Mouse (Mus musculus): ENCODE measurements around the gene Runx3. TPM values are rescaled to one million over a fixed set of nuclear protein-coding genes. Genes with fewer than 3 reads are reported as not detected.
"Not testable (repeated sequence)": the region's sequence is repeated elsewhere in the genome, so short reads cannot be mapped to it uniquely, and the experiment has no call there.

The Runx3 gene
- polyA plus RNA-seq, 1 experiment = 4.4 TPM

DNA sequence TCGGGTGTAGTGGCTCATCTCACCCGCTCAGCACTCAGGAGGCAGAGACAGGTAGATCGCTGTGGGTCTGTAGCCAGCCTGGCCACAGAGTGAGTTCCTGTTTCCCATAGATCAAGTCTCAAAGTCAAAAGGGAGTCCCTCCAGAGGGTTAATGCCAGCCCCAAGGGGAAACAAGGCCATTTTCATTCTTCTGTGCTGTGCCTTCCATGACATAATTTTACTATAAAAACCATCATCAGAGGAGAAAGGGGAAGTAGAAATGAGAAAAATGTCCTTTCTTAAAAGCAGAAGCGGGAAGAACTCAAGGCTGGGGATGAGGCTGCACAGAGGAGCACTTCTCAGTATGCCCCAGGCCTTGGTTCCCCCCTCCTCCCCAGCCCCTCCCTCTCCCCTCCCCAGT is 61.4 kb downstream of the Runx3 start:
- TF ChIP-seq POLR2A (IDR thresholded peaks at IDR 0.05; ENCODE audit: low read depth, low read length) (no peak), CTCF (IDR thresholded peaks at IDR 0.05; ENCODE audit: borderline replicate concordance, insufficient read depth, low read length) (no peak)
- H3K4me3 ChIP-seq (ENCODE audit: insufficient read depth, low read length) = no peak overlapping the region
- H3K27ac ChIP-seq (ENCODE audit: insufficient read depth, low read length) = no peak overlapping the region
- no peaks in the 10 kb centered on the region for H3K4me1 ChIP-seq (ENCODE audit: control insufficient read depth, insufficient read depth, low read length)

DNA sequence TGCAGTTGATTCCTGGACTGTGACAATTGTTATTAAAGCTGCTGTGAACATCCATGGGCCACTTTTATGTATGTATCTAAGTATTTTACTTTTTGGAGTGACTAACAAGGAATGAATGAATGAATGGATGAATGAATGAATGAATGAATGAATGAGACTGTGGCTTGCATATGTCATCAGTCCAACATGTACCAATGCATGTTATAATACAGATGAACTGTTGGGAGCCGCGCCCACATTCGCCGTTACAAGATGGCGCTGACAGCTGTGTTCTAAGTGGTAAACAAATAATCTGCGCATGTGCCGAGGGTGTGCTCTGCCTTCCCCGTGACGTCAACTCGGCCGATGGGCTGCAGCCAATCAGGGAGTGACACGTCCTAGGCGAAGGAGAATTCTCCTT is 63.8 kb downstream of the Runx3 start:
- H3K4me1 ChIP-seq (ENCODE audit: control insufficient read depth, insufficient read depth, low read length); H3K27ac ChIP-seq (ENCODE audit: insufficient read depth, low read length); H3K4me3 ChIP-seq (ENCODE audit: insufficient read depth, low read length): not testable (repeated sequence)

DNA sequence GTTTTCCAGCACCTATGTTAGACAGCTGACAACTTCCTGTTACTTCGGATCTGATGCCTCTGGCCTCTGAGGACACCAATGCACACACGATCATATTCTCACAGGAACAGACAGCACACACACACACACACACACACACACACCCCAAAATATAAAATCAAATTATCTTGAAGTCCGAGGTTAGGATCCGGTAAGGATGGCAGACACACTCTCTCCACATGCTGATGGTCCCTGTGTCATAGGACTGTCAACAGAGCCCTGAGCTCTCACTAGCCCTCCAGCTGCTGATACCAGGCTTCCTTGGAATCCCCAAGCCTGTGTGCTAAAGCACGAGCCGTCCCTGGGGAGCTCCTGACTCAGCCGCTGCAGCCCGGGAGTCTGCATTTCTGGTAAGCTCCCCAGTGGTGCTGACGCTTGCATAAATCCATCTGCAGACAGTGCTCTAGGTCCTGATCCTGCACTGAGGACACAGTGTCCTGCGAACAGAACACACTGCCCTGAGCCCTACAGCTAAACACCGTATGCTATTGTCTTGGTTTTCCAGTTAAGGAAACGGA is 69.1 kb downstream of the Runx3 start:
- H3K27ac ChIP-seq (ENCODE audit: insufficient read depth, low read length) = no peak overlapping the region
- no peak for TF ChIP-seq CTCF (IDR thresholded peaks at IDR 0.05; ENCODE audit: borderline replicate concordance, insufficient read depth, low read length)
- TF ChIP-seq POLR2A (IDR thresholded peaks at IDR 0.05; ENCODE audit: low read depth, low read length) = no peak
- H3K4me3 ChIP-seq (ENCODE audit: insufficient read depth, low read length) = no peak overlapping the region
- H3K4me1 ChIP-seq (ENCODE audit: control insufficient read depth, insufficient read depth, low read length) = no peaks in the 10 kb centered on the region

DNA sequence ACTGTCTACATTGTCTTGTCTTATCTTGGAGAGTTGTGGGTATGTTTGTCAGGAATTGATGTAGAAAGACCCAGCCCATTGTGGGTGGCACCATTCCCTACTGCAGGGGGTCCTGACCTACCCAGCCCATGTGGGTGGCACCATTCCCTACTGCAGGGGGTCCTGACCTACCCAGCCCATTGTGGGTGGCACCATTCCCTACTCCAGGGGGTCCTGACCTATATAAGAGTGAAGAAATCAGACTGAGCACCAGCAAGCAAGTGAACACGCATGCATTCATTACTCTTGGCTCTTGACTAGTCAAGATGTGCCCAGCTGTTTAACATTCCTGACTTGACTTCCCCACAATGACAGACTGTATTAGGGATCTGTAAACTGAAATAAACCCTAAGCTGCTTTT is 69.9 kb downstream of the Runx3 start:
- no peak overlapping the region for H3K27ac ChIP-seq (ENCODE audit: insufficient read depth, low read length)
- TF ChIP-seq POLR2A (IDR thresholded peaks at IDR 0.05; ENCODE audit: low read depth, low read length) (no peak), CTCF (IDR thresholded peaks at IDR 0.05; ENCODE audit: borderline replicate concordance, insufficient read depth, low read length) (no peak)
- H3K4me1 ChIP-seq (ENCODE audit: control insufficient read depth, insufficient read depth, low read length) = no peaks in the 10 kb centered on the region
- no peak overlapping the region for H3K4me3 ChIP-seq (ENCODE audit: insufficient read depth, low read length)

DNA sequence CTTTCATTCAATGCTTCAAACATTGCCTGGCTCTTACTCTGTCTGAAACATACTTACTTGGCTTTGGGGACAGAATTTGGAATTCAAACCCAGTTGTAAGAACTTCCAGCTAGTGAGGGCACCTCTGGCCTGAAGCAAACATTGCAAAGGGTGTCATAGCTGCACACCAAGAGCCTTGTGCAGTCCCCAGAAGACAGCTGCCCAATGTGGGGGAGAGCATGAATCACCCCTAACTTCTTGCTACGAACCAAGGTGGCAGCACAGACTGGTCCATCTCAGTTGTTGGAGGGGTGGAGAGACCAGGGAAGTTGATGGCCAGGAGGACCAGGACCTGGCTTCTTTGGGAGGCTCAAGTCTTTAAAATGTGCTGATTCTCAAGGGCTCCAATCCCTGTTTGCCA is 70.7 kb downstream of the Runx3 start:
- no peaks in the 10 kb centered on the region for H3K4me1 ChIP-seq (ENCODE audit: control insufficient read depth, insufficient read depth, low read length)
- TF ChIP-seq CTCF (IDR thresholded peaks at IDR 0.05; ENCODE audit: borderline replicate concordance, insufficient read depth, low read length) (no peak), POLR2A (IDR thresholded peaks at IDR 0.05; ENCODE audit: low read depth, low read length) (no peak)
- H3K27ac ChIP-seq (ENCODE audit: insufficient read depth, low read length) = no peak overlapping the region
- no peak overlapping the region for H3K4me3 ChIP-seq (ENCODE audit: insufficient read depth, low read length)

DNA sequence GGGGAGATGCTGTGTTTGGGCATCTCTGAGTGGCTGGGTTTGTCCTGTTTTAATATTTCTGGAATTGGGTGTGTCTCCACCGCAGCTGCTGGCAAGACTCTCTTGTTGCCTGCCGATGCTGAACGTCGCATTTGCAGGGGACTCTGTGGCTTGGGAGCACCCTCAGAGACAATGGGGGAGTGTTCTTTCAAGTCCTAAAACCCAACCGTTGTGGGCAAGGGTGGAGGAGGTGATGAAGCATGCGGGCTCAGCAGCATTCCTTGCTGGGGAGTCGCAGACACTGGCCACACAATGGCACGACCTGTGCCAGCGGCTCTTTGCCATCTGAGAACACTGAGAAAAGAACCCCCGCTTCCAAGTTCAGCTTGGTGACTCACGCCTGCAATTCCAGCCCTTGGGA is 71.2 kb downstream of the Runx3 start:
- no peak overlapping the region for H3K4me3 ChIP-seq (ENCODE audit: insufficient read depth, low read length)
- H3K4me1 ChIP-seq (ENCODE audit: control insufficient read depth, insufficient read depth, low read length) = no peaks in the 10 kb centered on the region
- TF ChIP-seq POLR2A (IDR thresholded peaks at IDR 0.05; ENCODE audit: low read depth, low read length) = no peak
- no peak for TF ChIP-seq CTCF (IDR thresholded peaks at IDR 0.05; ENCODE audit: borderline replicate concordance, insufficient read depth, low read length)
- no peak overlapping the region for H3K27ac ChIP-seq (ENCODE audit: insufficient read depth, low read length)

DNA sequence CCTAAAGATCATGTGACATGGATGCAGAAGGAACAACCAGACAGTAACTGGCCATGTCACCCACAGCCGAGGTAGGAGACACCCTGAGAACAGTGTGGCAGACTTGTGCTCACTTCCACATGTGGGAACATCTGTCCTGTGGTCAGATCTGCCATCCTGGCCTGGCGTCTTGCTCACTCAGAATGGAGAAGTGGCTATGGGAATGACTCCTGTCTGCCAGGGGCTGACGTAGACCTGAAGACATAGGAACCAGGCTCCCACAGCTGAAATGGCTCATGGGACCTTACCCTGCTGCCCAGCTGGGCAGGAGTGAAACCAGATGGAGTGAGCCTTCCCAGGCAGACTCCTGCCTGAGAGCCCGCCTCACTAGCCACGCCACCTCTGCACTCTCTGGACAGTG is 72.4 kb downstream of the Runx3 start:
- no peak for TF ChIP-seq POLR2A (IDR thresholded peaks at IDR 0.05; ENCODE audit: low read depth, low read length)
- no peak for TF ChIP-seq CTCF (IDR thresholded peaks at IDR 0.05; ENCODE audit: borderline replicate concordance, insufficient read depth, low read length)
- Histone ChIP-seq H3K4me3 (ENCODE audit: insufficient read depth, low read length) (no peak overlapping the region), H3K4me1 (ENCODE audit: control insufficient read depth, insufficient read depth, low read length) (no peaks in the 10 kb centered on the region), H3K27ac (ENCODE audit: insufficient read depth, low read length) (no peak overlapping the region)

DNA sequence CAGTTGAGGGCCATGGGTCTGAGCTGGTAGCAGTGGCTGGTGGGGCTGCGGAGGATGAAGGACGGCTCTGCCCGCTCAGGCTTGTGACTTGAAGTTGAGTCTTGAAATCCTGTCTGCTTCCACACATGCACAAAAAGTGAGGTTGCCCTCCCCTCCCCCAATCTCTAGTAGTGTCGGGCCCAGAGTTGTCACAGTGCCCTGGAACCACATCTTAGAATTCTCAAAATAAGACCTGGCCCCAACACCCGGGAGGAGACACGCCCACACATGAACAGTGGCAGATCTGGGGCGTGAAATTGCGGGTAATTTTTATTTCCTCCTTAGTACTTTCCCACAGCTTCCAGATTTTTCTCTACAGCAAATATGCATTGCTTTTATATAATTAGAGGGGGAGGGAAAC is 77.4 kb downstream of the Runx3 start:
- H3K27ac ChIP-seq (ENCODE audit: insufficient read depth, low read length) = no peak overlapping the region
- no peak for TF ChIP-seq POLR2A (IDR thresholded peaks at IDR 0.05; ENCODE audit: low read depth, low read length)
- no peak for TF ChIP-seq CTCF (IDR thresholded peaks at IDR 0.05; ENCODE audit: borderline replicate concordance, insufficient read depth, low read length)
- H3K4me1 ChIP-seq (ENCODE audit: control insufficient read depth, insufficient read depth, low read length) = no peaks in the 10 kb centered on the region
- H3K4me3 ChIP-seq (ENCODE audit: insufficient read depth, low read length) = no peak overlapping the region

DNA sequence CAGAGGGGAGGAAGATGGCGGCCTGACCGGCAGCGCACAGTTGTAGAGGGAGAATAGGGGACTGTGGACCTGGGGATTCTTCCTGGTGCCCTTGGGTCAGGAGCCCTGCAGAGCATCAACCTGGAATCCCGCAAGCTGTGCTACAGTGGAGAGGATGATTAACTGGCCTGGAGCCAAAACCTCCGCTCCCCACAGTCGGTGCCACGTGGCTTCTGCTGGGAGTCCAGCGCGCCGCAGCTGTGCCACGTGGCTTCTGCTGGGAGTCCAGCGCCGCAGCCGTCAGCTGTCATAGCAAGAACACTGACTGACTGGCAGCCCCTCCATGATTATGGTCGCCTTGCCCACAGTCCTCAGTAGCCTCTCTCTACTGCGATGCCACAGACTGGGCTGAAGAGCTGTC is 81.3 kb downstream of the Runx3 start:
- H3K4me3 ChIP-seq (ENCODE audit: insufficient read depth, low read length) = no peak overlapping the region
- TF ChIP-seq POLR2A (IDR thresholded peaks at IDR 0.05; ENCODE audit: low read depth, low read length) = no peak
- TF ChIP-seq CTCF (IDR thresholded peaks at IDR 0.05; ENCODE audit: borderline replicate concordance, insufficient read depth, low read length) = no peak
- no peak overlapping the region for H3K27ac ChIP-seq (ENCODE audit: insufficient read depth, low read length)
- H3K4me1 ChIP-seq (ENCODE audit: control insufficient read depth, insufficient read depth, low read length) = no peaks in the 10 kb centered on the region

DNA sequence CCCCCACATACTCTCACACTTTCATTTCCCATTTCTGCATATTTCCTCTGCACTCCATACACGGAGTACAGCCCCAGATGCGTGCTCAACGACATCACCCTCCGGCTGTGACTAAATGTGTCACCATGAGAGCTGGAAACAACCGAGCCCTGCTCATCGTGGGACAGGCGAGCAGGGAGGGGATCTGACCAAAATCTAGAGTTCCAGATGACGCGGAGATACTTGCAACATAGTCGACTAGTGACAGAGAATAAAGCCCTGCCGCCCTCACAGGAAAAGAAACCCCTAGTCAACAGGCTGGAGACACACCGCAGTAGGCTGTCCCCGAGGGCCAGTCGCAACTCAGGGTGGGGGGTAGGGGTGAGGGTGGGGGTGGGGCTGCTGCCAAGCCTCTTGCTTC is 82.8 kb downstream of the Runx3 start:
- TF ChIP-seq CTCF (IDR thresholded peaks at IDR 0.05; ENCODE audit: borderline replicate concordance, insufficient read depth, low read length) = no peak
- TF ChIP-seq POLR2A (IDR thresholded peaks at IDR 0.05; ENCODE audit: low read depth, low read length) = no peak
- no peak overlapping the region for H3K27ac ChIP-seq (ENCODE audit: insufficient read depth, low read length)
- H3K4me1 ChIP-seq (ENCODE audit: control insufficient read depth, insufficient read depth, low read length) = no peaks in the 10 kb centered on the region
- peak overlapping the region; percentile 8; the same call in 1 of the 2 replicates for H3K4me3 ChIP-seq (ENCODE audit: insufficient read depth, low read length)

All from embryonic fibroblast, embryonic 13.5 days (primary cell).